Mouse (Mus musculus) limb, embryonic 13.5 days (tissue): ENCODE results near the gene Btd. TPM values are rescaled to one million over a fixed set of nuclear protein-coding genes. Genes with fewer than 3 reads are reported as not detected.

ENCODE experiments used
- ATAC-seq: fragments of 200-750 bp; cut with Nextera tagmentation; 2 replicates; pipeline ENCODE4 v1.8.0; 2017; ENCODE audit warnings: low read depth, moderate number of reproducible peaks, moderate TSS enrichment; ENCODE audit not compliant: low FRiP score
- H3K27ac ChIP-seq: fragments of 300-500 bp; sonication (generic); 2 replicates; pipeline ENCODE4 v1.5.1; 2015; ENCODE audit warnings: inconsistent platforms, mild to moderate bottlenecking, moderate library complexity
- H3K27me3 ChIP-seq: fragments of 300-500 bp; sonication (generic); 2 replicates; pipeline ENCODE4 v1.6.1; 2015; ENCODE audit warnings: mild to moderate bottlenecking, inconsistent platforms
- H3K36me3 ChIP-seq: fragments of 300-500 bp; sonication (generic); 2 replicates; pipeline ENCODE4 v1.6.1; 2015; ENCODE audit warnings: inconsistent platforms, mild to moderate bottlenecking, moderate library complexity
- H3K4me1 ChIP-seq: fragments of 300-500 bp; sonication (generic); 2 replicates; pipeline ENCODE4 v1.6.1; 2015; ENCODE audit warnings: inconsistent platforms
- H3K4me2 ChIP-seq: fragments of 300-500 bp; sonication (generic); replicated peaks from 2 replicates; pipeline ENCODE4 v1.6.1; 2015; ENCODE audit warnings: inconsistent platforms, mild to moderate bottlenecking, moderate library complexity
- H3K4me3 ChIP-seq: fragments of 300-500 bp; sonication (generic); 2 replicates; pipeline ENCODE4 v1.5.1; 2015; ENCODE audit warnings: moderate library complexity, mild to moderate bottlenecking, inconsistent platforms
- H3K9ac ChIP-seq: fragments of 300-500 bp; sonication (generic); 2 replicates; pipeline ENCODE4 v1.6.1; 2015; ENCODE audit warnings: mild to moderate bottlenecking, inconsistent platforms
- H3K9me3 ChIP-seq: fragments of 300-500 bp; sonication (generic); 2 replicates; pipeline ENCODE4 v1.6.1; 2016; ENCODE audit warnings: inconsistent platforms
- WGBS: fragments of 180-500 bp; shearing (Covaris S2); methylation state at CpG from one replicate; pipeline ENCODE4 v1.1.7; 2015; 5-methylcytosine and 5-hydroxymethylcytosine counted together
- polyA plus RNA-seq: library from polyadenylated mRNA; unstranded; fragments of >200 nt; fragmentation: Nextera tagmentation; extraction: Ambion mirVana; gene quantifications from 2 replicates; pipeline ENCODE4 v1.2.1, GENCODE M21; 2015

Gene Btd
- polyA plus RNA-seq, 1 experiment from 2014 or later, result 33.1 TPM

- H3K27ac ChIP-seq, result no peak overlapping the region
- H3K4me1 ChIP-seq, result no peaks in the 10 kb centered on the region
- WGBS, result 86% methylated on average over 9 of the region's 9 CpGs
- H3K4me2 ChIP-seq, result no peak overlapping the region
- ATAC-seq, result no peak
- H3K9me3 ChIP-seq, result no peaks in the 10 kb centered on the region
- peaks cover 8% of the 10 kb centered on the region; the same call in 1 of the 2 replicates for H3K36me3 ChIP-seq
- H3K9ac ChIP-seq, result no peak overlapping the region
- H3K4me3 ChIP-seq, result no peak overlapping the region
- no peaks in the 10 kb centered on the region for H3K27me3 ChIP-seq
Observed at GRCm38 (mm10) chr14:31617204-31617603, 23.6 kb upstream of the Btd start.

DNA sequence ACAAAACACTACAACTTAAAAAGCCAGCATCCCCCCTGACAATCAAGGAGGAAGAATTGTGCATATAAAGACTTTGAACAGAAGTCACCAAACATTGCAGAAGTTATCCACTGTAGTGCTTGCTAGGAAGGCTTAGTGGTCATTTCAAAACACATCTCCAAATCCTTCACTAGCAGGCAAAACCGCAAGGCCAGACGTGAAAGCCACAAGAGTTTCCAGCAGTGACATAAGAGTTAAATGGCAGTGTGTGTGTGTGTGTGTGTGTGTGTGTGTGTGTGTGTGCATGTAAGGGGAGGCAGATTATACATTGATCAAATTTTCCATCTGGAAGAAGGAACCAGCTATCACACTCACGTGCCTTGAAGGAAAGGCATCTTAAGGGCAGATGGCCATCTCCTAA is 22.8 kb upstream of the Btd start:
- no peak for ATAC-seq
- H3K4me3 ChIP-seq, result no peak overlapping the region
- no peak overlapping the region for H3K9ac ChIP-seq
- H3K9me3 ChIP-seq, result no peaks in the 10 kb centered on the region
- WGBS, result 85% methylated on average over 3 of the region's 3 CpGs
- no peak overlapping the region for H3K4me2 ChIP-seq
- no peaks in the 10 kb centered on the region for H3K4me1 ChIP-seq
- H3K27ac ChIP-seq, result no peak overlapping the region
- H3K36me3 ChIP-seq, result peaks cover 4% of the 10 kb centered on the region; the same call in 1 of the 2 replicates
- no peaks in the 10 kb centered on the region for H3K27me3 ChIP-seq

DNA sequence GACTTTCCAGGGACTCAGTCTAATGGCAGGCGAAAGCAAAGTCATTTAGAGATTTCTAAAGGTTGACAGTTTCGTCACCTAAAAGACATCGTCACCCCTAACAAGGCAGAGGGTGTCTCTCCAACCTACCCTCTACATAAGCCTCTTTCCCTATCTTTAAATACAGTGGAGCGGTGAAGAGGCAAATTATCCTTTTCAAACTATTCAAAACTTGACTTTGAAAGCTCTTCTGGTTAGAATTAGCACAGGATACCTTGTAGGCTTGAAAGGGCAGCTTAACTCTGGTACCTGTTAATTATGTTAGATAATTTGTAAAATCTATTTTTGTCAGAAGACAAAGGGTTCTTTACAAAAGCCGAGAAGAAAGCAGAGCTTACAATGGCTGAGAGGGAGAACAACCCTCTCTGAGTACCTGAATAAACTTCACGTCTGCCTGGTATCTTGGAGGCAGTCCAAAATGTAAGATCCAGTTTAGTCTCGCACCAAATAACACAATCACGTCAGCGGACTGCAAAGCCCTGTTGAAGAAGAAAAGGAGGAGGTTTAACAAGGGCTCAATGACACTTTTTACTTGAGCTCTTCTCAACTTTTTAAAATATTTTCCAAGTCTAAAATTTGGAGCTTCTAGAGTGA is 20.1 kb upstream of the Btd start:
- Histone ChIP-seq H3K4me3 (no peak overlapping the region), H3K36me3 (peaks cover 4% of the 10 kb centered on the region; the same call in 1 of the 2 replicates), H3K27me3 (no peaks in the 10 kb centered on the region), H3K9ac (no peak overlapping the region), H3K27ac (no peak overlapping the region), H3K9me3 (no peaks in the 10 kb centered on the region), H3K4me1 (no peaks in the 10 kb centered on the region), H3K4me2 (no peak overlapping the region)
- WGBS, result 77% methylated on average over 9 of the region's 9 CpGs
- ATAC-seq, result no peak

- Histone ChIP-seq H3K27me3 (no peaks in the 10 kb centered on the region), H3K4me3 (no peak overlapping the region), H3K36me3 (no peaks in the 10 kb centered on the region; the same call in 1 of the 2 replicates), H3K27ac (no peak overlapping the region), H3K9ac (no peak overlapping the region), H3K9me3 (no peaks in the 10 kb centered on the region), H3K4me2 (no peak overlapping the region), H3K4me1 (no peaks in the 10 kb centered on the region)
- no peak for ATAC-seq
- WGBS, result 83% methylated on average over 12 of the region's 12 CpGs
Observed at GRCm38 (mm10) chr14:31622748-31623147, 18.1 kb upstream of the Btd start.

DNA sequence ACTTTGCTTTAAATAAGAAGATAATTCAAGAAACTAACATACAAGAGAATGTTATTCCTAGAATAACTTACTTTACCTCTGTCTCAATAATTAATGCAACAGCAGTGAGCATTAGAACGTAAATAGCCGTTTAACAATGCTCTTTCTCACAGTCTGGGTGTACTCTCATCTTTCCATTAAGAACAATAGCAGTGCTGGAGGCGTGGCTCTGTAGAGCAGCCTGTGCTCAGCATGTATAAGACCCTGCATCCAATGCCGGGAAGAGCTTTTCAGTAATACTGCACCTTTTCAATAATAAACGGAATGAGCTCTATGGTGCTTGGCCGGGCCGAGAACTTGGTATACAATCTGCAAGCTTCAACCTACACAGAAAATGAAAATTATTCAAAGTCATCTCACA is 10.2 kb upstream of the Btd start:
- no peak overlapping the region for H3K9ac ChIP-seq
- no peaks in the 10 kb centered on the region for H3K27me3 ChIP-seq
- no peak overlapping the region for H3K4me2 ChIP-seq
- no peaks in the 10 kb centered on the region for H3K9me3 ChIP-seq
- no peak overlapping the region for H3K4me3 ChIP-seq
- H3K4me1 ChIP-seq, result no peaks in the 10 kb centered on the region
- 78% methylated on average over 7 of the region's 7 CpGs for WGBS
- ATAC-seq, result no peak
- no peaks in the 10 kb centered on the region for H3K36me3 ChIP-seq
- H3K27ac ChIP-seq, result no peak overlapping the region

- Histone ChIP-seq H3K4me3 (peak within 1 kb of the TSS; percentile 51), H3K27me3 (no peaks in the 10 kb centered on the region), H3K27ac (peak within 1 kb of the TSS; percentile 81), H3K9me3 (no peaks in the 10 kb centered on the region), H3K36me3 (no peaks in the 10 kb centered on the region), H3K4me2 (peak within 1 kb of the TSS; percentile 92), H3K4me1 (peaks cover 14% of the 10 kb centered on the region), H3K9ac (peak within 1 kb of the TSS; percentile 81)
- WGBS, result 3% methylated on average over 26 of the region's 26 CpGs
- ATAC-seq, result peak; percentile 17; the same call in 1 of the 2 replicates
Observed at GRCm38 (mm10) chr14:31640346-31640889, 410 bp upstream of the Btd start, which contains the start of gene Gm49387. Gm49387 (minus strand) TSS chr14:31640878.

GRCm38 (mm10) chr14:31641506-31642155 is 803 bp downstream of the Btd start:
- no peaks in the 10 kb centered on the region for H3K36me3 ChIP-seq
- no peaks in the 10 kb centered on the region for H3K27me3 ChIP-seq
- 72% methylated on average over 9 of the region's 9 CpGs for WGBS
- H3K9ac ChIP-seq, result peak overlapping the region; percentile 81
- H3K4me2 ChIP-seq, result peak overlapping the region; percentile 92
- no peak for ATAC-seq
- H3K4me1 ChIP-seq, result peaks cover 14% of the 10 kb centered on the region
- H3K27ac ChIP-seq, result peak overlapping the region; percentile 81; the same call in 1 of the 2 replicates
- peak overlapping the region; percentile 51 for H3K4me3 ChIP-seq
- no peaks in the 10 kb centered on the region for H3K9me3 ChIP-seq

DNA sequence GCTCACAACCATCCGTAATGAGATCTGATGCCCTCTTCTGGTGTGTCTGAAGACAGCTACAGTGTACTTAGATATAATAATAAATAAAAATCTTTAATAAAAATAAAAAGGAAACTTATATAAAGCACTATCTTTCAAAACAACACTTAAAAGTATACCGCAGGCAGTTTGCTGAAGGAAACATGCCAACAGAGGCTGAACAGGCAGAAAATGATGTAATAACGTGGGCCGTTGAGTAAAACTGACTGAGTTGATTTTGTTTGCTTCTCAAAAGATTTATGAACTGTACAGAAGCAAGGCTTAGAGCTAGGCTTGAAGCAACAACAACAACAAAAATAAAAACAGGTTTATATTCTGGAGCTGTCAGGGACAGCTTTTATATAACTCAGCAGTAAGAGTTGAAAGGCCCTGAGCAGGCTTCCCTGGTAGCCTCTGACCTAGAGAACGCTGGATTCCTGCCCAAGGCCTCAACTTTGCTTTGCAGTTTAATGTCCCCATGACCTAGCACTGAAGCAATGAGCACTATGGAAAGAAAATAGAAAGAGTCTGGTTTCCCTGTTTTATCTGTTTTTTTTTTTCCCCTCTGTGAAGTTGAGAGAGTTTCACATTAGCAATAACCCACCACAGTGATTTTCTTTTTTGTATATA is 3.5 kb downstream of the Btd start:
- no peak for ATAC-seq
- Histone ChIP-seq H3K9ac (no peak overlapping the region), H3K4me2 (no peak overlapping the region), H3K27me3 (no peaks in the 10 kb centered on the region), H3K9me3 (no peaks in the 10 kb centered on the region), H3K4me1 (peaks cover 14% of the 10 kb centered on the region), H3K27ac (no peak overlapping the region), H3K4me3 (no peak overlapping the region), H3K36me3 (no peaks in the 10 kb centered on the region)
- WGBS, result 88% methylated on average over 5 of the region's 5 CpGs

DNA sequence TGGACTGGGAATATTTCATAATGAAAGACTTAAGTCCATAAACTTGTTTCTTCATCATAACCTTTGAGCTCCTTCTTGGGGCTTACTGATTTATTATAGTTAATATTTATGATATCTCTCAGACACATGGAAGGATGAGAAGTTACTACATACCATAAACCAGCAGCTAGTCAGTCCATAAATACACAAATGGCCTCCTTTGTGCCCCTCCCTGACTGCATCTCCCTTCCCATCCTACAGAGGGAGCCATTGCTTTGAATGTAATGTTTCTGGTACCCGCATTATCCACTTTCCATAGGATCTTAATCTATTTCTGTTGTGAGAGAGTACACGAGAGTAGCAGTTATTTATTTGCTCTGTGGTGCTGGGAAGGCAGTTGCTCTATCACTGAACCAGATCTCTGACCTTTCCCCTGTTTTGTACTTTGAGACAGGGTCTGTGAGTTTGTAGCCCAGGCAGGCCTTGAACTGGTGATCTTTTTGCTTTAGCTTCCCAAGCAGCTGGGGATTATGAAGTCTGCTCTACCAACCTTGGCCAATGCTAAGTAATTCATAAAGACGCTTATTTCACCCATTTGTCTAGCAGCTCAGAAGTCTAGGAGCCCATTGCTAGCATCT is 4.2 kb downstream of the Btd start:
- Histone ChIP-seq H3K4me3 (no peak overlapping the region), H3K9me3 (no peaks in the 10 kb centered on the region), H3K36me3 (no peaks in the 10 kb centered on the region), H3K4me1 (peaks cover 11% of the 10 kb centered on the region), H3K4me2 (no peak overlapping the region), H3K27me3 (no peaks in the 10 kb centered on the region), H3K27ac (no peak overlapping the region), H3K9ac (no peak overlapping the region)
- ATAC-seq, result no peak
- 68% methylated on average over 3 of the region's 3 CpGs for WGBS

DNA sequence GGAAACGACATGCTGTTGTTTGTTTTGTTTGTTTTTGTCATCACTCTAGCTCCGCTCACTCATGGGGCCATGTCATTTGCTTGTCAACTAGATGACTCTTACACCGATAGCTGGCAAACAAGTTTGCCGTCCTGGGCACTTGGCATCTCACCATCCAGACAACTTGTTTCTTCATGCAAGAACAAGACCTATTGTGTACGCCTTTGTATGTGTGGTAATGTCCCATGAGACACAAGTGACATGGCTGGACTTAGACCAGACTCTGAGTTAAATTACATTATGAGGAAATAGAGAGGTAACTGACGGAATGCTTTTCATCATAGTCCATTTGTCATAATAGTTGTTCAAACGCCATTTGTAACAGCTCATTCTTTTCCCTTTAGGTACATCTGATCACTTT is 5.1 kb downstream of the Btd start:
- whole genome bisulfite sequencing, result 90% methylated on average over 7 of the region's 7 CpGs
- H3K4me2 ChIP-seq, result no peak overlapping the region
- H3K27me3 ChIP-seq, result no peaks in the 10 kb centered on the region
- H3K36me3 ChIP-seq, result 0 out of 2 replicates have a peak, but pooled peaks cover 3% of the 10 kb centered on the region
- peaks cover 4% of the 10 kb centered on the region; the same call in 1 of the 2 replicates for H3K9me3 ChIP-seq
- no peak overlapping the region for H3K4me3 ChIP-seq
- H3K4me1 ChIP-seq, result peaks cover 8% of the 10 kb centered on the region
- no peak overlapping the region for H3K9ac ChIP-seq
- no peak overlapping the region for H3K27ac ChIP-seq
- no peak for ATAC-seq

DNA sequence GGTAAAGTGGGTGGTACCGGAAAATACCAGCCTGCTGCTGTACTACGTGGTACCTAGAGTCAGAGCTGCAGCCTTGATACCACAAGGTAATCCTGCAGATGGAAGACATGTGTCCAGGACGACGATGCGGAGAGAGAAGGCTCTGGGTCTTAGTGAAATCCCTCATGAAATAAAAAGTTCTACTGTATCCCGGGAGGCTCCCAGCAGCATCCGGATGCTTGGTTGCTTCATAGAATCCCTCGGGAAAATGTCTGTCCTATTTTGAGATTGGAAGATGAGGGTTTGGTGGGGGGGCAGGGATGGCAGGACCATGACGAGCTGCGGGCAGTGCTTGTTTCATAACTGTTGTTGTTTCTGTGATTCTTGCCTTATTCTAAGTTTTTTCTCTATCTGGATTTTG is 7.2 kb downstream of the Btd start:
- H3K9me3 ChIP-seq, result peaks cover 4% of the 10 kb centered on the region; the same call in 1 of the 2 replicates
- no peaks in the 10 kb centered on the region for H3K4me1 ChIP-seq
- 0 out of 2 replicates have a peak, but pooled peaks cover 3% of the 10 kb centered on the region for H3K36me3 ChIP-seq
- H3K27ac ChIP-seq, result no peak overlapping the region
- WGBS, result 85% methylated on average over 10 of the region's 10 CpGs
- no peak overlapping the region for H3K9ac ChIP-seq
- no peaks in the 10 kb centered on the region for H3K27me3 ChIP-seq
- no peak for ATAC-seq
- H3K4me3 ChIP-seq, result no peak overlapping the region
- no peak overlapping the region for H3K4me2 ChIP-seq

DNA sequence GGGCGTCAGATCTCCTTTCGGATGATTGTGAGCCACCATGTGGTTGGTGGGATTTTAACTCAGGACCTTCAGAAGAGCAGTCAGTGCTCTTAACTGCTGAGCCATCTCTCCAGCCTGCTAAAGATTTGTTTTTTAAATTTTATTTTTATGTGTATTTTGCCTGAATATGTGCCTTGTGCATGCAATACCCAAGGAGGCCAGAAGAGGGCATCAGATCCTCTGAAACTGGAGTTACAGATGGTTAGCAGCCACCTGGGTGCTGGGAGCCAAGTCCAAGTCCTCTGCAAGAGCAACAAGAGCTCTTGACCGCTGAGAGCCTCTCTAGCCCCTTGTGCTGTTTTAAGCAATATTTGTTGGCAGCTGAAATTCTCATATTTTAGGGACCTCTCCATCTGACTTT is 9.5 kb downstream of the Btd start:
- Histone ChIP-seq H3K4me1 (no peaks in the 10 kb centered on the region), H3K27ac (no peak overlapping the region), H3K9ac (no peak overlapping the region), H3K36me3 (0 out of 2 replicates have a peak, but pooled peaks cover 3% of the 10 kb centered on the region), H3K4me2 (no peak overlapping the region), H3K9me3 (peaks cover 4% of the 10 kb centered on the region; the same call in 1 of the 2 replicates), H3K27me3 (no peaks in the 10 kb centered on the region), H3K4me3 (no peak overlapping the region)
- WGBS, result 98% methylated on average over 3 of the region's 3 CpGs
- ATAC-seq, result no peak
